Mouse (Mus musculus): ENCODE results near the gene Ttll3. TPM values are rescaled to one million over a fixed set of nuclear protein-coding genes. Genes with fewer than 3 reads are reported as not detected.

Gene Ttll3
- polyA plus RNA-seq, 1 experiment from 2014 or later = 7.1 TPM

GRCm38 (mm10) chr6:113404649-113405448 lies 15.8 kb downstream of the Ttll3 start:
- no peaks in the 10 kb centered on the region for H3K4me1 ChIP-seq
- H3K9me3 ChIP-seq = no peaks in the 10 kb centered on the region
- no peaks in the 10 kb centered on the region for H3K27me3 ChIP-seq (replicated peaks)
- H3K27ac ChIP-seq = no peak overlapping the region
- no peak for ATAC-seq (ENCODE audit: low FRiP score, low read depth)
- no peak overlapping the region for H3K9ac ChIP-seq
- no peak overlapping the region for H3K4me2 ChIP-seq (replicated peaks)
- peaks cover 18% of the 10 kb centered on the region; the same call in 1 of the 2 replicates for H3K36me3 ChIP-seq
- WGBS = 70% methylated on average over 12 of the region's 12 CpGs
- H3K4me3 ChIP-seq = no peak overlapping the region

GRCm38 (mm10) chr6:113405483-113405882 lies 16.4 kb downstream of the Ttll3 start:
- no peak overlapping the region for H3K4me3 ChIP-seq
- no peaks in the 10 kb centered on the region for H3K9me3 ChIP-seq
- H3K27me3 ChIP-seq (replicated peaks) = no peaks in the 10 kb centered on the region
- H3K36me3 ChIP-seq = peaks cover 18% of the 10 kb centered on the region; the same call in 1 of the 2 replicates
- no peak overlapping the region for H3K4me2 ChIP-seq (replicated peaks)
- no peak overlapping the region for H3K27ac ChIP-seq
- 89% methylated on average over 6 of the region's 6 CpGs for WGBS
- H3K4me1 ChIP-seq = no peaks in the 10 kb centered on the region
- ATAC-seq (ENCODE audit: low FRiP score, low read depth) = no peak
- no peak overlapping the region for H3K9ac ChIP-seq

- H3K9me3 ChIP-seq = no peaks in the 10 kb centered on the region
- H3K36me3 ChIP-seq = peaks cover 18% of the 10 kb centered on the region; the same call in 1 of the 2 replicates
- H3K4me1 ChIP-seq = no peaks in the 10 kb centered on the region
- H3K27me3 ChIP-seq (replicated peaks) = no peaks in the 10 kb centered on the region
- no peak overlapping the region for H3K27ac ChIP-seq
- H3K9ac ChIP-seq = no peak overlapping the region
- no peak overlapping the region for H3K4me2 ChIP-seq (replicated peaks)
- WGBS = 77% methylated on average over 9 of the region's 9 CpGs
- ATAC-seq (ENCODE audit: low FRiP score, low read depth) = no peak
- no peak overlapping the region for H3K4me3 ChIP-seq
Measured at GRCm38 (mm10) chr6:113406683-113407082, 17.6 kb downstream of the Ttll3 start.

GRCm38 (mm10) chr6:113410001-113410400 lies 20.9 kb downstream of the Ttll3 start:
- Histone ChIP-seq H3K9me3 (no peaks in the 10 kb centered on the region), H3K27ac (no peak overlapping the region), H3K9ac (no peak overlapping the region), H3K4me1 (no peaks in the 10 kb centered on the region), H3K4me2 (replicated peaks) (no peak overlapping the region), H3K27me3 (replicated peaks) (no peaks in the 10 kb centered on the region), H3K36me3 (peaks cover 37% of the 10 kb centered on the region), H3K4me3 (no peak overlapping the region)
- 74% methylated on average over 1 of the region's 1 CpGs for WGBS
- ATAC-seq (ENCODE audit: low FRiP score, low read depth) = no peak

- ATAC-seq (ENCODE audit: low FRiP score, low read depth) = no peak
- Histone ChIP-seq H3K9me3 (no peaks in the 10 kb centered on the region), H3K27ac (no peak overlapping the region), H3K4me2 (replicated peaks) (no peak overlapping the region), H3K9ac (no peak overlapping the region), H3K36me3 (peaks cover 29% of the 10 kb centered on the region), H3K4me1 (peaks cover 17% of the 10 kb centered on the region), H3K4me3 (no peak overlapping the region), H3K27me3 (replicated peaks) (no peaks in the 10 kb centered on the region)
- WGBS = 87% methylated on average over 5 of the region's 5 CpGs
Measured at GRCm38 (mm10) chr6:113416416-113416815, 27.4 kb downstream of the Ttll3 start.

- peak; percentile 74 for ATAC-seq (ENCODE audit: low FRiP score, low read depth)
- peaks cover 17% of the 10 kb centered on the region for H3K4me1 ChIP-seq
- WGBS = 16% methylated on average over 16 of the region's 16 CpGs
- peaks cover 23% of the 10 kb centered on the region; the same call in 1 of the 2 replicates for H3K36me3 ChIP-seq
- H3K4me3 ChIP-seq = peak overlapping the region; percentile 55
- no peaks in the 10 kb centered on the region for H3K27me3 ChIP-seq (replicated peaks)
- peak overlapping the region; percentile 75 for H3K4me2 ChIP-seq (replicated peaks)
- no peaks in the 10 kb centered on the region for H3K9me3 ChIP-seq
- H3K27ac ChIP-seq = no peak overlapping the region
- peak overlapping the region; percentile 74 for H3K9ac ChIP-seq
Measured at GRCm38 (mm10) chr6:113418441-113419198, 29.6 kb downstream of the Ttll3 start.

GRCm38 (mm10) chr6:113419199-113419587 lies 30.1 kb downstream of the Ttll3 start, which contains the start of gene Rpusd3:
Gene Rpusd3 (minus strand): TSS chr6:113419340.
- under 1% methylated on average over 25 of the region's 25 CpGs for WGBS
- Histone ChIP-seq H3K9me3 (no peaks in the 10 kb centered on the region), H3K4me2 (replicated peaks) (peak within 1 kb of the TSS; percentile 75), H3K27me3 (replicated peaks) (no peaks in the 10 kb centered on the region), H3K4me3 (peak within 1 kb of the TSS; percentile 55), H3K9ac (peak within 1 kb of the TSS; percentile 74), H3K4me1 (peaks cover 17% of the 10 kb centered on the region), H3K36me3 (peaks cover 17% of the 10 kb centered on the region; the same call in 1 of the 2 replicates), H3K27ac (no peak within 1 kb of the TSS)
- peak; percentile 98 for ATAC-seq (ENCODE audit: low FRiP score, low read depth)

- Histone ChIP-seq H3K36me3 (no peaks in the 10 kb centered on the region), H3K27me3 (replicated peaks) (0 out of 2 replicates have a peak, but pooled peaks cover 3% of the 10 kb centered on the region), H3K4me3 (no peak overlapping the region), H3K4me2 (replicated peaks) (no peak overlapping the region), H3K9ac (no peak overlapping the region), H3K4me1 (peaks cover 12% of the 10 kb centered on the region), H3K9me3 (peaks cover 2% of the 10 kb centered on the region; the same call in 1 of the 2 replicates), H3K27ac (no peak overlapping the region)
- WGBS = 76% methylated on average over 4 of the region's 4 CpGs
- no peak for ATAC-seq (ENCODE audit: low FRiP score, low read depth)
Measured at GRCm38 (mm10) chr6:113423000-113423399, 33.9 kb downstream of the Ttll3 start.

- Histone ChIP-seq H3K4me3 (no peak overlapping the region), H3K9me3 (peaks cover 2% of the 10 kb centered on the region; the same call in 1 of the 2 replicates), H3K36me3 (no peaks in the 10 kb centered on the region), H3K4me1 (peaks cover 3% of the 10 kb centered on the region; the same call in 1 of the 2 replicates), H3K9ac (no peak overlapping the region), H3K27ac (no peak overlapping the region), H3K27me3 (replicated peaks) (0 out of 2 replicates have a peak, but pooled peaks cover 3% of the 10 kb centered on the region), H3K4me2 (replicated peaks) (no peak overlapping the region)
- ATAC-seq (ENCODE audit: low FRiP score, low read depth) = no peak
- 85% methylated on average over 7 of the region's 7 CpGs for WGBS
Measured at GRCm38 (mm10) chr6:113424187-113424586, 35.1 kb downstream of the Ttll3 start.

GRCm38 (mm10) chr6:113426696-113427095 lies 37.6 kb downstream of the Ttll3 start:
- Histone ChIP-seq H3K27ac (no peak overlapping the region), H3K9ac (no peak overlapping the region), H3K9me3 (peaks cover 2% of the 10 kb centered on the region; the same call in 1 of the 2 replicates), H3K27me3 (replicated peaks) (0 out of 2 replicates have a peak, but pooled peaks cover 3% of the 10 kb centered on the region), H3K36me3 (no peaks in the 10 kb centered on the region), H3K4me3 (no peak overlapping the region), H3K4me1 (no peaks in the 10 kb centered on the region), H3K4me2 (replicated peaks) (no peak overlapping the region)
- 94% methylated on average over 4 of the region's 4 CpGs for WGBS
- ATAC-seq (ENCODE audit: low FRiP score, low read depth) = no peak

- Histone ChIP-seq H3K9ac (no peak overlapping the region), H3K27ac (no peak overlapping the region), H3K4me3 (no peak overlapping the region), H3K4me1 (no peaks in the 10 kb centered on the region), H3K4me2 (replicated peaks) (no peak overlapping the region), H3K36me3 (no peaks in the 10 kb centered on the region), H3K27me3 (replicated peaks) (0 out of 2 replicates have a peak, but pooled peaks cover 3% of the 10 kb centered on the region), H3K9me3 (peaks cover 2% of the 10 kb centered on the region; the same call in 1 of the 2 replicates)
- WGBS = 66% methylated on average over 3 of the region's 3 CpGs
- no peak for ATAC-seq (ENCODE audit: low FRiP score, low read depth)
Measured at GRCm38 (mm10) chr6:113427397-113427796, 38.3 kb downstream of the Ttll3 start.

- ATAC-seq (ENCODE audit: low FRiP score, low read depth) = no peak
- Histone ChIP-seq H3K4me2 (replicated peaks) (no peak overlapping the region), H3K27me3 (replicated peaks) (0 out of 2 replicates have a peak, but pooled peaks cover 3% of the 10 kb centered on the region), H3K9me3 (peaks cover 2% of the 10 kb centered on the region; the same call in 1 of the 2 replicates), H3K4me1 (no peaks in the 10 kb centered on the region), H3K27ac (no peak overlapping the region), H3K36me3 (no peaks in the 10 kb centered on the region), H3K9ac (no peak overlapping the region), H3K4me3 (no peak overlapping the region)
- 92% methylated on average over 16 of the region's 16 CpGs for WGBS
Measured at GRCm38 (mm10) chr6:113428006-113428405, 38.9 kb downstream of the Ttll3 start.

Data from neural tube, embryonic 12.5 days (tissue).